Mouse (Mus musculus) testis, postnatal 14 days (tissue): ENCODE measurements around the gene 4930442H23Rik.

Source experiments
- DNase-seq: peaks from one replicate; pipeline ENCODE4 v3.0.0; 2021; ENCODE audit warnings: low spot score

The 4930442H23Rik gene

DNA sequence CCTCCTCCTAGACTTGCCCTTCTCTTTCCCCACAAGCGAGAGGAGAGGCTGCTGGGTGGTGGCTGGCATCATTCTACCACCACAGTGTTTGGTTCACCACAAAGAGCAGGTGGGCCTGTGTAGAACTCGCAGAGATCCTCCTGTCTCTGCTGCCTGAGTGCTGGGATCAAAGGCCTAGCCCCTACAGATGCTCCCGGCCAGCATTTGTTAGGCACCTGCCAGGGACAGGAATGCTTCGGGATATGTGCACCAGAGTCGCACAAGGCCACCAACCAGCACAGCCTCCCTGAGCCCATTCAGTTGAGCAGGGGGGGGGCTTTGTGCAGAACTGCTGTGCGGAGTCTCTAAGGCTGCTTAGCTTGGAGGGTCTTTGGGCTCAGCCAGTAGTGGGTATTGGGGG lies 38.3 kb downstream of the 4930442H23Rik start:
- no peak for DNase-seq

DNA sequence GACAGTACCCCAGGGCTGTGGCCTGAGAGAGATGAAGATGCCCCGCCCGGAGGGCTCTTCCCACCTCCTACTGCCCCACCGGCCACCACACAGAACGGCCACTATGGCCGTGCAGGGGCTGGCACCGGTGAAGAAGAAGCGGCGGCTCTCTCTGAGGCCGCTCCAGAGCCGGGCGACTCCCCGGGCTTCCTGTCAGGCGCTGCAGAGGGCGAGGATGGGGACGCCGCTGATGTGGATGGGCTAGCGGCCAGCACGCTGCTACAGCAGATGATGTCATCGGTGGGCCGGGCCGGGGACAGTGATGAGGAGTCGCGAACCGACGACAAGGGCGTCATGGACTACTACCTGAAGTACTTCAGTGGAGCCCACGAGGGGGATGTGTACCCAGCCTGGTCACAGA lies 39.0 kb downstream of the 4930442H23Rik start:
- no peak for DNase-seq

DNA sequence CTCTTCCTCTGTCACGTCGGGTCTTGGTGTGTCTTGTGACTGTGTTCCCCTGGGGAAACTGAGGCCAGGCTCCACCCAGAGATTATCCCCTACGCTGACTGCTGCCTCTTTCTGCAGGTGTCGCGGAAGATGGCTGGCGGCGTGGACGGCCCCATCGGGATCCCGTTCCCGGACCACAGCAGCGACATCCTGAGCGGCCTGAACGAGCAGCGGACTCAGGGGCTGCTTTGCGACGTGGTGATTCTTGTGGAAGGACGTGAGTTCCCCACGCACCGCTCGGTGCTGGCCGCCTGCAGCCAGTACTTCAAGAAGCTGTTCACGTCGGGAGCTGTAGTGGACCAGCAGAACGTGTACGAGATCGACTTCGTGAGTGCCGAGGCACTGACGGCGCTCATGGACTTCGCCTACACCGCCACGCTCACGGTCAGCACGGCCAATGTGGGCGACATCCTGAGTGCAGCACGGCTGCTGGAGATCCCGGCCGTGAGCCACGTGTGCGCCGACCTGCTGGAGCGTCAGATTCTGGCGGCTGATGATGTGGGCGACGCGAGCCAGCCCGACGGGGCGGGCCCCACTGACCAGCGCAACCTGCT lies 39.7 kb downstream of the 4930442H23Rik start:
- no peak for DNase-seq

DNA sequence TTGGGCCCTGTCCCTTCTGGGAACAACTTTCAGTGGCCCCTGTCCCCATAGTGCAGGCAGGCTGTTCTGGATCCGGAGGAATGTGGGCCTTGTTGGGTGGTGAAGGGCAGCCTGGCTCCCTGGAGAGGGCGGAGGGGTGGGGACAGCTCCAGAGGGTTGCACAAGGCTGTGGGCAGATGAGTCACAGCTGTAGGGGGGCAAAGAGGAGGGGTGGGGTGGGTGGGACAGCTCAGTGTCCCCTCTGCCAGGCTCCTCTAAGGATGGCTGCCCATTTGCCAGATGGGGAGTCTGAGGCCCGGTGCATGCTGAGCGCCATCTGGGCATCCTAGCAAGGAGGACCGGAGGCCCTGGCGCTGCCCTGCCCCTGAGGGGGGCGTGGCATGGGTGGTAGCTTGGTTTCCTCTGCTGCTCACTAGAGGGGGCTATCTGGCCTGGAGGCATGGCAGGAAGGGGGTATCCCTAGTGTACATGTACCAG lies 40.5 kb downstream of the 4930442H23Rik start:
- no peak for DNase-seq

DNA sequence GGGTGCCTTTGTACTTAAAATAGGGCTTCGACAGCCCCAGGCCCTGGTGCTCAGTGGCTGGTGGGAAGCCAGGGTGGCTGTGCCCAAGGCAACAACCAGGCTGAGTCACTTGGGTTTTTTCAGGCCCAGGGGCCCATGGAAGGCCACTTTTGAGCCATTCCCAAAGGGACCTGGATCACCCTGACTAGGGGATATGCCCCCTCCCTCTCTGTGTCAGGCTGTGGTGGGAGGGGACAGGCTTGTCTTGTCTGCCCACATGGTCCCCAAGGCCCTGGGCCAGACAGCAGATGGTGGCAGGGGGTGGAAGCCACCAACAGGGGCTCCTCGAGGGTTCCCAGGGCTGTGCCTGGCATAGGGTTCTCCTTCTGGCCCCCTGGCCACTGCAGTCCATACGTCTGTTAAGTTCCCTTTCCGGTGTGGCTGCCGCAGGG lies 41.1 kb downstream of the 4930442H23Rik start:
- no peak for DNase-seq

DNA sequence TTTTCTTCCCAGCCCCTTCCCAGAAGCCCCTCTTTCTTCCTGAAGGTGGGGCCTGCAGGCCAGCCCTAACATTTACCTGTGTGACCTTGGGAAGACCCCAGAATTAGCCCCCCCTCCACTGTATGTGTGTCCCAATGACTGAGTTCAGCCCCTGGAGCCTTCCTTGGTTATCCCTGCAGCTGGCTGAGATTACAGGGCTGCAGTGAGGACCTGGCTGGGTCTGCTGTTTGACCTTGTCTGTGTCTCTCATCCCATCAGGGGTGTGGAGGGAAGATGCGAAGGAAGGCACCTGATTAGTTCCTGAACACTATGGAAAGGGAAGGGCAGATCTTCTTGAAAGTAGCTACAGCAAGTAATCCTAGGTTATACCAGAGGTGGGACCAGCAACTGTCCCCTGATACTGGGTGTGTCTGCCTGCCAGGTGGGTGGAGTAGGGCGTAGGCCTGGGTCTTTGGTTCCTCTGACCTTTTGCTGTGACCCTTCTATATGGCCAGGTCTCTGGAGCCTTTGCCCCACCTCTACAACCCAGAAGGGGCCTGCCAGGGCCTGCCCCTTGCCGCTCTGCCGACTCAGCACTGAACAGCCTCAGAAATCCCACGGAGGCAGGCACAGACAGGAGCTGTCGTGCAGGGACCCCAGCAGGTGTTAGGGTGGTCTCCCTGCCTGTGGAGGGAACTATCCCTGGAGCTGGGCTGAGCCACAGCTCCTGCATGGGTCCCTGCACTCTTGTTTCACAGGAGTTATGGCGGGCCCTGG lies 42.0 kb downstream of the 4930442H23Rik start:
- DNase-seq, result no peak

DNA sequence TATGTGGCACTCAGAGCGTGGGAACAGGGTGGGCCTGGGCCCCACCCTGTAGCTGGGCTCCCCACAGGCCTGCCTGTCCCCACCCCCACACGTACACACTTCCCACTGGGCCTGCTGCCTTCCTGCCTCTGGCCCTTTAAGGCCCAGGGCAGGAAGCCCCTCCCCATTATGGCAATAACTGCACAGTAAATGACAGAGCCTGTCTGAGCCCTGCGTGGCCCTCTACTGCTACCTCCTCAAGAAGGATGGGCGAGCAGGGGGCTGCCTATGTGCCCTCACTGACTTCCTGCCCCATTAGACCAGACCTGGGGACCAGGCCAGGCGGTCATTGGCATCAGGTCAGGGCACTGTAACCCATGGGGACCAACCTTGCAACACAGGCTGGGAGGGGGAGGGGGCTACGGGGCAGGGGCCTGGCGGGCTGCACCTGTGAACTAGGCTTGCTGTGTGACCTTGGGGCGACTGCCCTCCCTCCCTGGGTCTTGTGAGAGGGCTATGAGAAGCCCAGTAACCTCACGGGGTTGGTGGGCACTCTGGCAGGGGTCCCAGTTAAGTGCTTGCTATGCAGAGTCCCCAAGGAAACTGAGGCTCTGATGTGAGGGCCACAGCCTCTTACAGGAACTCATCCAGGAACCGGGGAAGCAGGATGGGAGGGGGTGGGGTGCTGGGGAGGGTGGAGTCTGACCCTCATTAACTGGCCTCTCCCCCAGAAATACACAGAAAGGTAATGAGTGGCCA lies 42.8 kb downstream of the 4930442H23Rik start:
- no peak for DNase-seq

DNA sequence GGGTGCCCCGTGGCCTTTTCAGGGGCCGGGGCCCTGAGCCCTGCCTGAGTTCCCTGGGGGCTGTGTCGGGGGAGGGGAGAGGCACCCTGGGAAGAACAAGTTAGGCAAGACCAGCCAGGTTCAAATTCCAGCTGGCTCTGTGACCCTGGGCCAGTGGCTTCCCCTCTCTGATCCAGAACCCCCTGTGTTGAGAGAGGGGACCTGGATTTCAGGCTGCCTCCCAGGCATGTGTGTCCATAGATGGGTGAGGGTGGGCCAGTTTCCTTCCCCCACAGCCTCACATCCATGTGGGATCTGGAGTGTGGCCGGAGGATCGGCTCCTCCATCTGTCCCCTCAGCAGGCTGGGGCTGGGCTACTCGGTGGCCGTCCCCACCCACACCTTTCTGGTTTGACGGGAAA lies 43.6 kb downstream of the 4930442H23Rik start:
- DNase-seq, result no peak

DNA sequence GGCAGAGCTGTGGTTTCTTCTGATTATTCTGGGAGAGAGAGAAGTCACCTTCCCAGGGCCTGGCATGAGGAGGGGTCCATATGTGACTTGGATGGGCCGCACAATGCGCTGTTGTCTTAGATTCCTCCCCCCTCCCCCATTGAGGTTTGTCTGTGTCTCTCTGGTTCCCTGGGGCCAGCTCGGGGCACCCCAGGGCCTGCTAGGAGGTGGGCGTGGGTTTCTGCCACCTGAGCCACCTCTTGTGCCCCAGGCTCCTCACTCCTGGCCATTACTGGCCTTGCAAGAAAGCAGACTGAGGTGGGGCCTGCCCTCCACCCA lies 44.2 kb downstream of the 4930442H23Rik start:
- no peak for DNase-seq

DNA sequence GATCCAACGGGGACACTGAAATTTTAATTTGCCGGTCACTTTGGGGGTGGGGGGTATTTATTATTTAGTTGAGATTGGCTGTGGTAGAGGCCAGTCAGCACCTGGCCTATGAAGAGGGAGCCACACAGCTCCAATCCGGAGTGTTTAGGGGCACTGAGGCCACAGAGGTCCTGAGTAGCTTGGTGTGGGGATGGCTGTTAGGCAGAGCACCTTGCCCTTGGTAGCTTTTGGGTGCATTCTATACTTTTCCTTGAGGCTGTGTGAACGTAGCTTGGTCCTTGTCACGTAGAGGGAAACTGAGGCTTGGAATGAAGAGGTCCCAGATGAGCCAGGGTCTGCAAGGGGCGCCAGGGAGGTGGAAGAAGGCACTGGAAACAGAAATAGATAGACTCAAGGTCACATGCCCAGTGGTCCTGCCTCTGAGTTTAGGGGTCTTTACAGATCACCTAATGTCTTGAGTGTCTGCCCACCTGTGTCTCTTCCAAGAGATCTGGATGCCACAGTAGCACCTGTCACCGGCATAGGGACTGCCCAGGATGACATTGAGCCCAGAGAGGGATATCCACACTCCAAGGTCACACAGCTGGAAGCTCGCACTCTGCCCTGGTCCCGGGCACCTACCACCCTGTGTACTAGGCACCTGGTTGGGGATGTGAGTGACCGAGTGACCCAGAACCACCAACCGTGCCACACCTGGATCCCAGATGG lies 44.7 kb downstream of the 4930442H23Rik start:
- DNase-seq, result no peak

DNA sequence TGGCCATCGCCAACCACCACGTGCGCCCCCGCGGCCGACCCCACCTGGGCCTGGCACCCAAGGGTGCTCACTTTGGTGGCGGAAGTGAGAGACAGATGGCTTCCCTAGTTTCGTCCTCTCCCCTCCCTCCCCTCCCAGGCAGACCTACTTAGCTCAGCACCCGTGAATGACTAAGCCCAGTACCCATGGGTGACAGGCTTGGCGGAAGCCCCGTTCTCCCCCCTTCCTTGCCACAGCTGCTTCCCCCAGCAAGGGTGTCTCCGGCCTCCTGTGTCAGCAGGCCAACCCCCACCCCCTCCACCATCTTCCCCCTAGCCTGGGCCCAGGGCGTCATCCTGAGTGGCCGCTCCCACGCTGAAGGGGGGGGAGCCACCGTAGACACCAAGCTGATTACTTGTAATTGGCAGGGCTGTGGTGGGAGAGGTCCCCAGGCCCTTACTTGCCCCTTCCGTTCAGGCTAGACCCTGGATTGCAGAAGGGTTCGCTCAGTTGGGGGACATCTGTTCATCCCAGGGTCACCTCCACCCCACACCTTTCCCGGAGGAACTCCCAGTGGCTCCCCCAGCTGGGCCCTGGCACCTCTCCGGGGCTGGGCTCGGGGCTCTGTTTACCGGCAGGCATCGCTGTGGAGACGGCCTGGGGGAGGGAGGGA lies 45.4 kb downstream of the 4930442H23Rik start:
- DNase-seq, result peak; percentile 72

DNA sequence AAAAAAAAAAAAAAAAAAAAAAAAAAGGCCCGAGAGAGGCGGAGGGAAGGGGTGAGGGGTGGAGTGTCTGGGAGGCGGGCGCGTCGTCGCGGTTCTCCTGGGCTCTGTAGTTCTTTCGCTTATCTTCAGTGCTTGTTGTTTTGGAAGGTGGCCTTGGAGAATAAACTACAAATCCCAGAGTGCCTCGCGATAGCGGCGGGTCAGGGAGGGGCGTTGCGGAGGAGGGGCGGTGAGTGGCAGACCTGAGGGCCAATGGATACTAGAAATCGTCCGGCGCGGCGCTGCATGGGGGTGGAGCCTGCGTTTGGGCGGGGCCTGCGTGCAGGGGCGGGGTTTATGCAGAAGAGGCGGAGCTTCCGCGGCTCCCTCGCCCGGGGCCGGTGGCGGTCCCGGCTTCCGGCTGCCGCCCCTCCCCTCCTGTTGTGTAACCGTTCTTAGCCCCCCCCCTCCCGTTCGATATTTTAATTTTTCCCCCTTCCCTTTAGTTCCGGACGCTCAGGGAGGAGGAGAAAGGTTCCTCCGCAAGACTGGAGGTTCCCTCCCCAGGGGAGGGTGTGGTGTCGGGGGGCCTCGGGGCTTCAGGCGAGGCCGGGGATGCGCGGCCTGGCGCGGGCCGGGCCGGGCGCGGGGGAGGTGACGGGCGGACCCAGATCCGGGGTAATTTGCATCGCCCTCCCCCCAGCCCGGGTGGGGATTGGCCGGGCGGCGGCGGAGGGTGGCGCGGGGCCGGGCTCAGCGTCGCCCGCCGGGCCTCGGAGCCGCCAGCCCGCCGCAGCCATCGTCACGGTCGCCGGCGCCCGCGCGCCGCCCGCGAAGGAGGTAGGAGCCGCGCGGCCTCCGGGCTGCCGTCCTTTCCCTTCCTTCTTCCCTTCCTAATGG lies 46.2 kb downstream of the 4930442H23Rik start:
- peak; percentile 99 for DNase-seq

DNA sequence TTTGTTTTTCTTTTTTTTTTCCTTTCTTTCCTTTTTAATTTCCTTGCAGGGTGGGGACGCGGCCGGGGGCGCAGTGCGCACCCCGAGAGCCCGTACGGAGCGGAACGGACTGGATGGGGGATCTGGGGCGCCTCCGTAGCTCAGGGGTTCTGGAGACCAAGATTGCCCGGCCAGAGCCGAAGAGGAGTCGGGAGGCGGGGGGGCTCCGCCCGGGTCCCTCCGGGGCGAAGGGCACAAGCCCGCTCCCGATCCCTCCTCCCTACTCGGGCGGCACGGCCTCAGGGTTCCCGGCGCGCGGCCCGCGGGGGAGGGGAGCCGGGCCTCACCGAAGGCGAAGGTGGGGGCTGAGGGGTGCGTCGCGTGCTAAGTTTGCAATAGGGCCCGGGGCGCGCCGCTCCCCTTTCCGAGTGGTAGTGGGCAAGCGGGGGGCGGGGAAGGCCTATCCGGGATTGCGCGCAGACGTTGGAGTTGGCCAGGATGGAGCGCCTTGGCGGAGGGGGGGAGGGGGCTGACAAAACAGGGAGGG lies 46.9 kb downstream of the 4930442H23Rik start:
- no peak for DNase-seq

DNA sequence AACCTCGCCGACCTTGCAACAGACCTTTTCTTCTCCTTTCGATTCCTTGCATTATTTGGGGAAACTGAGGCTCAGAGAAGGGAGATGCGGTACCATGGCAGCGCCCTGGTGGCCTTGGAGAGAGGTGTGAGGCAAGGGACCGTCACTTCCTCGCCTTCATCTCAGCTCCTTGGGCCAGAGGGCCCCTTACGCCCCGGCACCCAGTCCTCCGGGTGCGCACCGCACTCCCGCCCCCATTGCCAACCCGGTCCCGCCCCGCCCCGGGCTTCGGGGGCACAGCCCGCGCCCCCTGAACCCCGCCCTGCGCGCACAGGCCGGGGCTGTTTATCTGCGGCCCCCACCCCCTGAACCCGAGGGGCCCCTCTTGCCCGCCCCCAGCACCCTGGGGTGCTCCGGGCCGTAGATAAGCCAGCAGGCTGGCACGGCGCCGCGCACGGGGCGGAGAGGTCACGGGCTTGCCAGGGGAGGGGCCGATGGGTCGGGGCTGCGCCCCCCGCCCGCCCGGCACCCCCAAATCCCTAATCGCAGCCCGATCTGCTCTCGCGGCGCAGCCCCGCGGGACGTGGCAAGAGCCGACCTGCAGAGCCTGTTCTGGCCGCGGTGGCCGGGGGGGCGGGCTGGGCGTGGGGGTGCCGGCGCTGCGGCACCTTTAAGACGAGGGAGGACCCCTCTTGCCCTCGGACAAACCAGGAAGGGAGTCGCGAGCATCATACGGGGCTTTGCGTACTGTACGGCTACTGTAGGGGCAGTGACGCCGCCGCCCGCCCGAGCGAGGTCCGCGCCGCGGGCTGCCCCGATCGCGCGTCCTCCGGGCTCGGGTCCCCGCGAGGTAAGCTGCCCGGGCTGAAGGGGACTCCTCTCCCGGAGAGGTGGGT lies 47.6 kb downstream of the 4930442H23Rik start:
- DNase-seq, result peak; percentile 79

DNA sequence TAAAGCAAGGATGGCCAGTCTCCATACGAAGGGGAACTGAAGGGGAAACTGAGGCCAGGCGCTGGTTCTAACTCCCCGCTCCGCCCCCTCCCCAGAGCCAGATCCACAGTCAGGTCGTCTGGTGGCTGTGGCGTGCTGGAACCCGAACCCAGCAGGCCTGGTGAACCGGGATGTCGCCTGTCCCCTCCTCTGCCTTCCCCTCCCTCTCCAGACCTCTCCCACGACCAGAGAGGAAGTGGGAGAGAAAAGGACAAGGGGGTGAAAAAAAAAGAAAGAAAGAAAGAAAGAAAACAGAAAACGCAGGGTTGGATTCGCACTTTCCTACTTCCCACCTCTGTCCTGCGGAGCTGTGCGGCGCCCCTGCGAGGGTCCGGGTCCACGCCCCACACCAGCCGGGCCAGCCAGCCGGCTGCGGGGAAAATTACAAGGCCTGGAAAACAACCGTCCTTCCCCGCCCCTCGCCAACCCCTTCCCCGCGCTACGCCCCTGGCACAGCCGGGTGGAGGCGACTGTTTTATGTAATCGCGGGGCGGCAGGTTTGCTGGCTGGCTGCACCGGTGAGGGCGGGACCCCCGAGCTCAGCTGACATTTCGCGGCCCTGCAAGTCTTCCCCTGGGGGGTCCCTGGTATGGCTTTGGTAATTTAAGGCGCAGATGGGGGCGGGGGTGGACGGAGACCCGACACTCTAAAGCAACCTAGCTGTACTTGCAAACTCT lies 48.5 kb downstream of the 4930442H23Rik start, which contains the start of gene Zbtb7a:
Gene Zbtb7a (plus strand): TSS at position 255 of the 716 bp plus-strand sequence.
- DNase-seq, result no peak

DNA sequence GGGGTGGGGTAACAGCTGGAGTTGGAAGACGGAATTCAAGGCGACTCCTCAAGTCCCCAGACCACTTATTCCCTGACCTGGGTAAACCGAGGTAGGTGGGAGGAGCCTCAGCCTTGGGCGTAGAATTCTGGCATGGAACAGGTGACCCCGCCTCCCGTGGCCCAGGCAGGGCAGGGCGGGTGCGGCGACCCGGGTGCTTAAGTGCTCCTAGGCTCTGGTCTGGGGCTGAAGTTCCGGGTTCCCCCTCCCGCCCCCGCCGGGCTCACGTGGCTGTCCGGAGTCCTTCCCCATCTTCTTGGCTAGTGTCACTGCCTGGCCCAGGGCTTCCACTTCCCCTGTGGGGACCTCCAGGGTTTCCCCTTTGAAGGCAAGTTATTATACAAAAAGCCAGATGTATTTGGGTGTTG lies 49.5 kb downstream of the 4930442H23Rik start:
- no peak for DNase-seq
